Mouse (Mus musculus): Measurements from ENCODE around the gene Gpr68.

Gpr68 gene

GRCm38 (mm10) chr12:100868049-100868622, 39.9 kb downstream of the Gpr68 start:
- no peak for DNase-seq (ENCODE audit: low spot score)

DNA sequence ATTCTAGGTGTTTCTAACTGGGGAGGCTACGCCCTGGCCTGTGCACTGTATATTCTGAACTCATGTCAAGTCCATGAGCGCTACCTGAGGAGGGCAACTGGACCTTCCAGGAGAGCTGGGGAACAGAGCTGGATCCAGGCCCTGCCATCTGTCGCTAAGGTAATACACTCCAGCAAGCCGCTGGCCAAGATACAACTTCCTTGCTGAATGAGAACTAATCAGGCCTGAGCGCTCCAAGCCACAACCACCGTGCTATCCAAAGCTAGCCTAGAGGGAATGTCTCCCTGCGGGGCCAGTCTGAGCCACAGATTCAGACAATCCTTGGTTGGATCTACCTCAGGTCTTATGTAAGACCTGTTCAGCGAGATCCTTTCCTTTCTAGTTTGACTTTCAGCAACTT, 40.9 kb downstream of the Gpr68 start:
- DNase-seq (ENCODE audit: low spot score), result no peak

DNA sequence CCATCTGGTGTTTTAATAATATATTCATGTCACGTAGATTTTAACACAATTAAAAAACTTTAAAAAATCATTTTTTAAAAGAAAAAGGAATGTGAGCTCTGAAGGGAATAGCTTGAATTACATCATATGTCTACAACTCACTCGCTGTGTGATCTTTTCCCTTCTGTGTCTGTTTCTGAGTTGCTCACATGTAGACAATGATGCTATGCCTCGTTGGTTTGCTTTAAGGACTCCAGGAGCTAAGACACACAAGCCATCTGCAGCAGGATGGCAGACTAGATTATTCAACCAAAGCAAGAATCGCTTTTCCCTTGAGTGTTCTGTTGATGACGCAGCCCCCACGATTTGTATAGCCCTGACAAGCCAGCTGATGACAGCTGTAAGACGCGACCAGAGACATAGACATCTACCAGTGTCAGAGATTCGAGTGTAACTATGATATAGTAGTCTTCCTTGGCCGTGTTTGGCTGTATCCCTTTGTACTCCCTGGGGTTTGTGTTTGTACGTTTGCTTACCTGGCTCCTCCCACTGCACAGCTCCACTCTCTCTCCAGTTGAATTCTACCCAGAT, 42.4 kb downstream of the Gpr68 start:
- DNase-seq (ENCODE audit: low spot score), result no peak

DNA sequence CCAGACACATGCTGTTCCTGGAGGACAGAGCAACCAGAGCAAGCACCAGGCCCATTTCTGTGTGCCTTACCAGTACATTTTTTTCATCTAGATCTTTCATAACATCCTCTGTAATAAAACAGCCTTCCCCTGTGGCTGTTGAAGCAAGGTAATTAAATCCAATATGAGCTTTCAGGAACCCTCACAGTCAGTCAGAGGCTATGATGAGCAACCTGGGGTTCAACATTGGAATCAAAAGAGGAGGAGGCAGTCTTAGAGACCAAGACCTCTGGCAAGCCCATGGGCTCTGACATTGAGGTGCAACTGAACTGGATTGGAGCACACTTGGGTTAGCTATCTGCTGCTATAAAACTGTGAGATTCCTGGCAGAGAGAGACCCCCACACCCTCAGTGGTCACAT, 42.9 kb downstream of the Gpr68 start:
- no peak for DNase-seq (ENCODE audit: low spot score)

- no peak for DNase-seq (ENCODE audit: low spot score)
Observed at GRCm38 (mm10) chr12:100862856-100863446, 45.0 kb downstream of the Gpr68 start.

- no peak for DNase-seq (ENCODE audit: low spot score)
Observed at GRCm38 (mm10) chr12:100862272-100862671, 45.7 kb downstream of the Gpr68 start.

- no peak for DNase-seq (ENCODE audit: low spot score)
Observed at GRCm38 (mm10) chr12:100857791-100858190, 50.2 kb downstream of the Gpr68 start.

- DNase-seq (ENCODE audit: low spot score), result no peak
Observed at GRCm38 (mm10) chr12:100856337-100856736, 51.7 kb downstream of the Gpr68 start.

DNA sequence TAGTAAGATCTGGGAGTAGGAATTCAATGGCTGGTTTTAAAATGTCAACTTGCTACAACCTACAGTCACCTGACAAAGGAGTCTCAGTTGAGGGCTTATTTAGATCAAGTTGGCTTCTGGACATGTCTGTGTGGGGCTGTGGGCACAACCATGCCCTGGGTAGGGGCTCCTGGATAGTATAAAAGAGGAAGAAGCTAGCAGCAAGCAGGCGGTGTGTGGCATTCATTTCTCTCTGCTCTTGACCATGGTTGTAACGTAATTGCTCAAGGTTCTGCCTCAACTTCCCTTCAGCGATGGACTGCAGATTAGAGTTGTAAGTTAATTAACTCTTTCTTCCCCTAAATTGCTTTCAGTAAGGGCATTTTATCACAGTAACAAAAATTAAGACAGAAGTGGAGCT, 55.6 kb downstream of the Gpr68 start:
- no peak for DNase-seq (ENCODE audit: low spot score)

DNA sequence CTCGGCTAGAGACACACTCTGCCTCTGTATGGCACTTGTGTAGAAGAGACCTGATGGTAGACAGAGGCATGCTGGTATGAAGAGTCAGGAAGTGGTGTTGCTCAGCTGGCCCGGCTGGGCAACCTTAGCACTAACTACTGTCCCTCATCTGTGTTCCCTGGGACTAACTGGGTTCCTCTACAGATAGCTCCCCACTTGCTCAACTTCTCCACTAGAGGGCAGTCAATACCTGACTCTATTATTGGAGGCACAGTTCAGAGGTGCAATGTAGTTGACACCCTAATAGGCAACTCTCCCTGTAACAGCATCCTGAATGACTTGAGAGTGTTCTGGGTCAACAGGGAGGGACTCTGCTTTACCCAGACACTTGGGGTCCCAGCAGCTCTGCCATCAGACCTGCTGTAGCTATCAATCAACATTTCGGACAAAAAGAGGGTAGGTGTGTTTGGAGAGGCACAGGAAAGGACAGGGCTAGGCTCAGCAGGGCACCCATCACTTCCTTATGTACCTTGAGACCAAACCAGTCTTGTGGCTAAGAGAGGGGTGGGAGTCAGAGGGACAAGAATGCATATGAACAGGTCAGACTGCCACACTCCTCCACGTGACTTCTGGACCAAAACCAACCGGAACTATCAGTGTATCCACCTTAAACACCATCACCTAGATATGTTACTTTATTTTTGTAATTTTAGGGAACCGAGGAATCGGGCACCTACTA, 58.4 kb downstream of the Gpr68 start:
- DNase-seq (ENCODE audit: low spot score), result no peak

DNA sequence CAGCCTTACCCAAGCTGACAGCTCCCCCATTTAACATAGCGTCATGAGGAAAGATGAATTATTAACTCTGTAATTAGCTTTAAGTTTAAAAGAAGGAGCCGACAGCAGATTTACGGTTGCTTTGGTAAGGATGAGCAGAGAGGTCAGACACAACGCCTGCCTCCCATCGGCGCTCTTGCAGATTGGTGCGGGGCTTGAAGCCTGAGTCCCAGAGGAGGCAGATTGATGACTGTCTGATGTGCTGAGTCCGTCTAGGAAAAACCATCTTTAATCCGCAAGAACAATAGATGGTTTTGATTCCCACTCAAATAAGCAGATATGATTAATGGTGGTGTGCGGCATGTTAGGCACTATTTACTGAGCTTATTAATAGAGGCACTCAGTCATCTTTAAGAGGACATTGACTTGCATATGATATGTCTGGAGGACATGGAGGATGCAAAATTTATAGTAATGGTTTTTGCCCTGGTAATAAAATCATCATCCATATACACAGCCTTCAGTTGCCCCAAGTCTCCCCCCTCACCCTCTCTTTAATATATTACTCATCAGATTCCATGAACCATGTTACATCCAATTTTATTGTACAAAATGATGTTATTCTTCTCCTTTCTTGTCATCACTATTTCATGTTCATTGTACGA, 60.4 kb downstream of the Gpr68 start:
- DNase-seq (ENCODE audit: low spot score), result no peak

DNA sequence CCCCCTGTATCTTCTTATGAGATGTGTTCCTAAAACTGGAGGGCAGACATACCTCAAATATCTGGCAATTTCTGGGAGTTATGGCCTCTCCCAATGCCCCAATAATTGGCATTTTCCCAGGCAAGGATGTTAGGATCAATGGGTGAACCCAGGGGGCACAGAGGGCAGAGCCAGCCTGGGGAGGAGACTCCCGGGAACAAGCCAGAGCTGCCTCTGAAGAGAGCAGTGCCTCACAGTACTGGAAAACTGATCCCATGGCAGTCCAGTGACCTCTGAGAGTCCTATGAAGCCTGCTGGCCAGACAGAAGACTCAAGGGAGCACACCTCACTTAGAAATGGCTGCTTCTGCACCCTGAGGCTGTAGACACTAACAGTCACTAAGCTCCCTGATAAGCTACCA, 61.4 kb downstream of the Gpr68 start:
- DNase-seq (ENCODE audit: low spot score), result no peak

GRCm38 (mm10) chr12:100845829-100846228, 62.2 kb downstream of the Gpr68 start:
- no peak for DNase-seq (ENCODE audit: low spot score)

DNA sequence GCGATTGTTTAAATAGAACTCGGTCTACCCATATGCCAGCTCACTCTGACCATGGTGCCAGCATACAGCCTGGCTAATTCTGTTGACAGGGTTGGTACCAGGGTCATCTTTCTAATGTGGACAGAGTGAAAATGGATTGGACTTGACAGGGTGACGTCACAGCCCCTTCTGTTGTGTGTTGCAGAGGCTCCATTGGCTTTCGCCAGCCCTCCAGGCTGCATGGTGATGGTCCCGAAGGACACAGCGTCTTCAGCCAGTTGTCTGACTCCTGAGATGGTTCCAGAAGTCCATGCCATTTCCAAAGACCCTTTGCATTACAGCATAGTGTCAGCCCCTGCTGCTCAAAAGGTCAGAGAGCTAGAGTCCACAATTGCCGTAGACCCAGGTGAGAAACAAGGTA, 63.5 kb downstream of the Gpr68 start:
- no peak for DNase-seq (ENCODE audit: low spot score)

- DNase-seq (ENCODE audit: low spot score), result no peak
Observed at GRCm38 (mm10) chr12:100843171-100843570, 64.8 kb downstream of the Gpr68 start.

GRCm38 (mm10) chr12:100841211-100841792, 66.7 kb downstream of the Gpr68 start:
- DNase-seq (ENCODE audit: low spot score), result peak; percentile 44

- no peak for DNase-seq (ENCODE audit: low spot score)
Observed at GRCm38 (mm10) chr12:100839926-100840325, 68.1 kb downstream of the Gpr68 start.

- no peak for DNase-seq (ENCODE audit: low spot score)
Observed at GRCm38 (mm10) chr12:100839079-100839600, 68.9 kb downstream of the Gpr68 start.

DNA sequence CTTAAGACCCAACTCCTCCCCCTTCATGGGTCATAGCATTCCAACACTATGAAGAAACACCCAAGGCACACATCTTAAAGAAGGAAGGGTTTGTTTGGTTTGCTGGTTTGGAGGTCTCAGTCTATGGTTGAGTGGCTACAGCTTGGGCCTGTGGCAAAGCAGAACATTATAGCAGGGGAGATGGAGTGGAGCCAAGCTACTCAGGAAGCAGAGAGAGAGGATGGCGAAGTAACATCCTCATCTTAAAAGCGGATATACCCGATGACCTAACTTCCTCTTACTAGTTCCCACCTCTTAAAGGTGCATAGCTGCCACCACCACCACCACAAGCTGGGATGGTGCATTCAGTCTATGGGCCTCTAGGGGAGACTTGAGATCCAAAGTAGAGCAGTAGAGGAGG, 70.8 kb downstream of the Gpr68 start:
- DNase-seq (ENCODE audit: low spot score), result no peak

GRCm38 (mm10) chr12:100831629-100832325, 76.2 kb downstream of the Gpr68 start:
- DNase-seq (ENCODE audit: low spot score), result no peak

- no peak for DNase-seq (ENCODE audit: low spot score)
Observed at GRCm38 (mm10) chr12:100831021-100831420, 77.0 kb downstream of the Gpr68 start.
